Mouse (Mus musculus) limb, embryonic 10.5 days (tissue): ENCODE measurements around the gene Hoxc5. TPM values are rescaled to one million over a fixed set of nuclear protein-coding genes. Genes with fewer than 3 reads are reported as not detected.

ENCODE experiments used
- DNase-seq: peaks from one replicate; pipeline ENCODE4 v3.0.0-alpha.2; 2017; ENCODE audit warnings: low spot score
- H3K27ac ChIP-seq: fragments of 300-500 bp; sonication (generic); 2 replicates; pipeline ENCODE4 v1.5.1; 2016; ENCODE audit warnings: mild to moderate bottlenecking
- H3K27me3 ChIP-seq: fragments of 300-500 bp; sonication (generic); 2 replicates; pipeline ENCODE4 v1.6.1; 2016; ENCODE audit warnings: low read depth, mild to moderate bottlenecking; ENCODE audit not compliant: poor library complexity, severe bottlenecking
- H3K36me3 ChIP-seq: fragments of 300-500 bp; sonication (generic); 2 replicates; pipeline ENCODE4 v1.6.1; 2016; ENCODE audit warnings: mild to moderate bottlenecking, moderate library complexity
- H3K4me1 ChIP-seq: fragments of 300-500 bp; sonication (generic); 2 replicates; pipeline ENCODE4 v1.6.1; 2016
- H3K4me3 ChIP-seq: fragments of 300-500 bp; sonication (generic); 2 replicates; pipeline ENCODE4 v1.5.1; 2016; ENCODE audit warnings: mild to moderate bottlenecking, moderate library complexity
- H3K9me3 ChIP-seq: fragments of 300-500 bp; sonication (generic); replicated peaks from 2 replicates; pipeline ENCODE4 v1.6.1; 2016; ENCODE audit warnings: mild to moderate bottlenecking
- WGBS: fragments of 180-500 bp; shearing (Covaris S2); methylation state at CpG from one replicate; pipeline ENCODE4 v1.1.7; 2016; 5-methylcytosine and 5-hydroxymethylcytosine counted together
- polyA plus RNA-seq: library from polyadenylated mRNA; unstranded; fragments of >200 nt; fragmentation: Nextera tagmentation; extraction: Ambion mirVana; gene quantifications from 2 replicates; pipeline ENCODE4 v1.2.1, GENCODE M21; 2016

Gene Hoxc5
- polyA plus RNA-seq, 1 experiment from 2014 or later: 12.7 TPM

- Histone ChIP-seq H3K9me3 (no peaks in the 10 kb centered on the region), H3K4me3 (peak within 1 kb of the TSS; percentile 54), H3K27me3 (peaks cover 99% of the 10 kb centered on the region), H3K4me1 (peaks cover 73% of the 10 kb centered on the region), H3K36me3 (no peaks in the 10 kb centered on the region), H3K27ac (peak within 1 kb of the TSS; percentile 83)
- peak; percentile 76 for DNase-seq
- under 1% methylated on average over 61 of the region's 69 CpGs for WGBS
Observed at GRCm38 (mm10) chr15:102990461-102991397, 23.5 kb downstream of the Hoxc5 start, which contains the start of gene Hoxc8. Gene Hoxc8 (plus strand): TSS chr15:102990607.

DNA sequence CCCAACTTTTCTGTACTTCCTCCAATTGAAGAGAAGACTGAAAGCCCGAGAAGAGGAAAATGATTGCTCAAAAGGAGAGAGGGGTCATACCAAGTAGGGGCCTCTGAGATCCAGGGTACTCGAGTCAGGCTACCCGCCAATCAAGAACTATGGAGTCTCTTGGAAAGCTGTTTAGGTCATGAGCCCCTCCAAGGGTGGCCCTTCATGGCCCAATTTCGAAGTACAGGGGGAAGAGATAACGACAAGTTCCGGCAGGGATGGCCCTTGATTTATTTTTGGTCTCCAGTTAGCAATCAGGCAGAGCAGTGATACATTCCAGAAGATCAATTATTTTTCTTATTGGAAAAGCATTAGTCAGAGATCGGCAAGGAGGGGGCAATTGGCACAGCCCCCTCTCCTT is 24.5 kb downstream of the Hoxc5 start:
- Histone ChIP-seq H3K9me3 (no peaks in the 10 kb centered on the region), H3K36me3 (no peaks in the 10 kb centered on the region), H3K4me3 (peak overlapping the region; percentile 54; the same call in 1 of the 2 replicates), H3K27me3 (peaks cover 99% of the 10 kb centered on the region), H3K4me1 (peaks cover 73% of the 10 kb centered on the region), H3K27ac (no peak overlapping the region)
- WGBS: under 1% methylated on average over 7 of the region's 7 CpGs
- DNase-seq: no peak

DNA sequence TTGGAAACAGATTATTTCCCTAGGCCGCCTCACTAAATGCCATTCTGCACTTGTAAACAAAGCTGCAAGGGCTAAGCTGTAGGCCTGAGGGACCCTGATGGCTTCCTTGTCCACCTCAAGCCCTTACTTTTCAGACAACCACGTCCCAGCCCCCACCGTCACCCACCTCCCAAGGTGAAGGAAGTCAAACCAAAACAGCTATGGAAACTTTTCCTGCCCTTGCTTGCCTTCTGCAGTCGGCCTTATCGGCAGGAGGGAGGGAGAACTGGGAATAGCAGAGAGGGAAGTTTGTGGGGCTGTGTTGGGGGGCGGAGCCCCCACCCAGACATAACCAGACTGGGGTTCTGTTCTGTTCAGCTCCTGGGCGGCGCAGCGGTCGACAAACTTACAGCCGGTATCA is 25.0 kb downstream of the Hoxc5 start:
- Histone ChIP-seq H3K27ac (no peak overlapping the region), H3K27me3 (peaks cover 99% of the 10 kb centered on the region), H3K36me3 (no peaks in the 10 kb centered on the region), H3K4me1 (peaks cover 73% of the 10 kb centered on the region), H3K9me3 (no peaks in the 10 kb centered on the region), H3K4me3 (peak overlapping the region; percentile 20; the same call in 1 of the 2 replicates)
- WGBS: under 1% methylated on average over 11 of the region's 11 CpGs
- DNase-seq: no peak

DNA sequence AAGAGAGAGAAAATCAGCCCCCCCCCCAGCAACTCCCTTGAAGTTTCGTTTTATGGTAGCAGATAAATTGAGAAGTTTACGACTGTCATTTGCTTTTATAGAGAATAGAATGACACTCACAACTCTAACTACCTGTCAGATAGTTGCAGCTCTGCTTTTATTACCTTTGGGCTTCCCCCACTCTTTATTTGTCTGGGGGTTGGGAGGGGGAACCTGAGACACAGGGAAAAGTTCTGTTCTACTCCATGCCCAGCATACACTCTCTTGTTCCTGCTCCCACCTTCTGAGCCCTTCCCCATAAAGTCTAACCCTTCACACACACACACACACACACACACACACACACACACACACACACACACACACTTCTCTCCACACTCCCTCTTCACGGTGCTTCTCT is 25.6 kb downstream of the Hoxc5 start:
- DNase-seq: no peak
- H3K4me1 ChIP-seq: peaks cover 73% of the 10 kb centered on the region
- H3K9me3 ChIP-seq: no peaks in the 10 kb centered on the region
- peaks cover 99% of the 10 kb centered on the region for H3K27me3 ChIP-seq
- WGBS: 2% methylated on average over 3 of the region's 3 CpGs
- H3K4me3 ChIP-seq: no peak overlapping the region
- H3K36me3 ChIP-seq: no peaks in the 10 kb centered on the region
- no peak overlapping the region for H3K27ac ChIP-seq

- no peak for DNase-seq
- peaks cover 86% of the 10 kb centered on the region for H3K4me1 ChIP-seq
- 0 out of 2 replicates have a peak overlapping the region, but pooled peaks have one; percentile 11 for H3K27ac ChIP-seq
- peak overlapping the region; percentile 24 for H3K4me3 ChIP-seq
- H3K36me3 ChIP-seq: no peaks in the 10 kb centered on the region
- no peaks in the 10 kb centered on the region for H3K9me3 ChIP-seq
- peaks cover 98% of the 10 kb centered on the region for H3K27me3 ChIP-seq
- 1% methylated on average over 9 of the region's 9 CpGs for WGBS
Observed at GRCm38 (mm10) chr15:102996548-102996947, 29.3 kb downstream of the Hoxc5 start.

DNA sequence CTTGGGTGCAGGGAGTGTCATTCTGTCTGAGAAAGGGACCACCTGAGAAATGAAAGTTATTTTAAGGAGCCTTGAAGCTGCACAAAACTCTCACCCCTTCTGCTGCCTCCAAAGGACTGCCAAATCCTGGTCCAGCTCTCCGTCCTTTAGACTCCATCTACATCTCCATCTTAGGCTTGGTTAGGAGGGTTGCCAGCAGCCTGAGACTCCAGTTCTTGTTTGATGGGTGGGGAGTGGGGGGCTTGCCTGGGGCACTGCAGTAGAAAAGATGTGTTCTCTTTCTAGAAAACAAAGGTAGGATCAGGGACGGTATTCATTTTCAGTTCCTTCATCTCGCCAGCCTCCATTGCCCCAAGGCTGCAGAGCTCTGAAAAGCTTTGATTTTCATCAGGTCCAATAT is 30.2 kb downstream of the Hoxc5 start:
- Histone ChIP-seq H3K4me1 (peaks cover 86% of the 10 kb centered on the region), H3K36me3 (no peaks in the 10 kb centered on the region), H3K27me3 (peaks cover 98% of the 10 kb centered on the region), H3K27ac (peak overlapping the region; percentile 94), H3K4me3 (peak overlapping the region; percentile 56), H3K9me3 (no peaks in the 10 kb centered on the region)
- 2% methylated on average over 3 of the region's 3 CpGs for WGBS
- DNase-seq: no peak

GRCm38 (mm10) chr15:102997939-102998355 is 30.7 kb downstream of the Hoxc5 start, which contains the start of gene Hoxc6:
Gene Hoxc6 (plus strand): TSS chr15:102998257.
- H3K4me3 ChIP-seq: peak within 1 kb of the TSS; percentile 56
- DNase-seq: peak; percentile 76
- peak within 1 kb of the TSS; percentile 94 for H3K27ac ChIP-seq
- H3K4me1 ChIP-seq: peaks cover 86% of the 10 kb centered on the region
- peaks cover 98% of the 10 kb centered on the region for H3K27me3 ChIP-seq
- H3K9me3 ChIP-seq: no peaks in the 10 kb centered on the region
- under 1% methylated on average over 19 of the region's 19 CpGs for WGBS
- no peaks in the 10 kb centered on the region for H3K36me3 ChIP-seq

DNA sequence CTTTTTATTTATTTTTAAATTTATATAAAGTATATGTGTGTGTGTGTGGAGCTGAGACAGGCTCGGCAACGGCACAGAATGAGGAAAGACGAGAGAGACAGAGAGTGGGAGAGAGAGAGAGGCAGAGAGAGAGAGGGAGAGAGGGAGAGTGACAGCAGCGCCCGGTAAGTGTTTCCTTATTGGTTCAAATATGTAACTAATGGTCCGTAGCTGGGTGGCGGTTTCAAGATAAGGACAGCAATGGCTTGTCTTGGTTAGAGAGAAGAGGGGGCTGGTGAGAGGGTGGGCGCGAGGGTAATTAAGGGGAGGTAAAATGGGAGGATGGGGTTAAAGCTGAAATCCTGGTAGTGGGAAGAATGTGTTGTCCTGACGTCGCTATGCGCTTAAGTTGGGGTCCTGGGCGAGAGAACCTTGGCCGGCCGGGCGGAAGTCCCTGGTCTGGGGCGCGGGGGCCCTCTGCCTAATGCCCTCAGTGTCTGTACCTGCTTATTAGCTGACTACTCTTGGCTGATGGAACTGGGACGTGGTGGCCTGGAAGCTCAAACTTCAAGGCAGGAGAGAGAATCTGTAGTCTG is 31.5 kb downstream of the Hoxc5 start:
- Histone ChIP-seq H3K27me3 (peaks cover 99% of the 10 kb centered on the region), H3K9me3 (no peaks in the 10 kb centered on the region), H3K27ac (peak overlapping the region; percentile 94), H3K36me3 (no peaks in the 10 kb centered on the region), H3K4me1 (peaks cover 89% of the 10 kb centered on the region), H3K4me3 (peak overlapping the region; percentile 56)
- DNase-seq: no peak
- 1% methylated on average over 19 of the region's 19 CpGs for WGBS

DNA sequence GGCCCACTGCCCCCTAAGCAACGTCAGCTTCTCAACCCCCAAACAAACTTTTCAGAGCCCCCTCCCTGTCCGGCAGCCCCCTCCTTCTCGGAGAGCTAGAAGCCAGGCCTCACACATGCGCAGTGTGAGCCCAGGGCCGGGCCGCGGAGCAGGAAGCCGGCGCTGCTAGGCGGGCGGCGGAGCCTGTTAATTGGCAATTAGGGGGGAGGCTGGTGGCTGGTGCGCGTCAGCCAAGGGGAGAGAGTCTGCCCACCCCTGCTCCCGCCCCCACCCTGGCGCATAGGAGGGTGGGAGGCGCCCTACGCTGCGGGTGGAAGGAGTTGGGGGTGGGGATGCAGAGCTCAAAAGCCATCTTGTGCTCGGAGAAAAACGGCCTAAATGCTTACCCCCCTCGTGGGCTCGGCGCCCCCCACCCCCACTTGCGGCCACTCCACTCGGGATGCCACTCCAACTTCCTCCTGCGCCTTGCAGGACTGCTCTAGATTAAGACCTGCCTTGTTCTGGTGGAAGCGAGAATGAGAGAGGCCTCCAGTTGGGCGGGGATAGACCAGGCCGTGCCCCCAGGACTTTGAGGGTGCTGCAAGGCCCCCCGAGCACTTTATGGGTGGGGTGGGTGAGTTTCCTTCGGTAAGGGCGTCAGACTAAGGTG is 32.1 kb downstream of the Hoxc5 start:
- peaks cover 99% of the 10 kb centered on the region for H3K27me3 ChIP-seq

GRCm38 (mm10) chr15:102999955-103000354 is 32.7 kb downstream of the Hoxc5 start:
- H3K9me3 ChIP-seq: no peaks in the 10 kb centered on the region
- peaks cover 99% of the 10 kb centered on the region for H3K27me3 ChIP-seq
- no peaks in the 10 kb centered on the region for H3K36me3 ChIP-seq
- H3K27ac ChIP-seq: peak overlapping the region; percentile 94
- peaks cover 99% of the 10 kb centered on the region for H3K4me1 ChIP-seq
- WGBS: under 1% methylated on average over 11 of the region's 11 CpGs
- peak overlapping the region; percentile 56 for H3K4me3 ChIP-seq
- peak; percentile 79 for DNase-seq

More for the DNA sequence above, 32.1 kb downstream of the Hoxc5 start:
- H3K4me3 ChIP-seq: peak overlapping the region; percentile 56
- peak; percentile 91 for DNase-seq
- H3K4me1 ChIP-seq: peaks cover 95% of the 10 kb centered on the region
- WGBS: under 1% methylated on average over 33 of the region's 33 CpGs
- H3K36me3 ChIP-seq: no peaks in the 10 kb centered on the region
- H3K9me3 ChIP-seq: no peaks in the 10 kb centered on the region
- H3K27ac ChIP-seq: peak overlapping the region; percentile 94

DNA sequence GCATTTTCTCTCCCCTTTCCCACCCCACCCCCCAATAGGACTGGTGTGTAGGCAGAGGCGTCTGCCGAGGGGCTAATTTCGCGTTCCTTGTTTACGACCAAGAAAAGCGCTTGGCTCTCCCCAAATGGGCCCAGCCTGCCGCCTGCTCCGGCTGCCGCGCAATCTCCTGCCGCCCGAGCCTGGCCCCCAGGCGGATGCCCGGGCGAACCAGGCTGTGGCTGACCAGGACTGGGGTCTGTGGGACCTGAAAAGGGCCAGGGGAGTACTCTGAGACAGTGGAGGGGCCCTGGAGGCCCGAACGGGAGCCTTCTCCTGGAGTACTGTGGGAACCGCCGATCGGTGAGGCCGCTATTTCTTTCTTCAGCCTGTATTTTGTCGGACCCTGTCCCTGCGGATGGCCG is 33.3 kb downstream of the Hoxc5 start:
- Histone ChIP-seq H3K4me1 (peaks cover 99% of the 10 kb centered on the region), H3K9me3 (no peaks in the 10 kb centered on the region), H3K27ac (peak overlapping the region; percentile 94), H3K36me3 (no peaks in the 10 kb centered on the region), H3K27me3 (peaks cover 99% of the 10 kb centered on the region), H3K4me3 (peak overlapping the region; percentile 56)
- DNase-seq: peak; percentile 77
- under 1% methylated on average over 24 of the region's 24 CpGs for WGBS

DNA sequence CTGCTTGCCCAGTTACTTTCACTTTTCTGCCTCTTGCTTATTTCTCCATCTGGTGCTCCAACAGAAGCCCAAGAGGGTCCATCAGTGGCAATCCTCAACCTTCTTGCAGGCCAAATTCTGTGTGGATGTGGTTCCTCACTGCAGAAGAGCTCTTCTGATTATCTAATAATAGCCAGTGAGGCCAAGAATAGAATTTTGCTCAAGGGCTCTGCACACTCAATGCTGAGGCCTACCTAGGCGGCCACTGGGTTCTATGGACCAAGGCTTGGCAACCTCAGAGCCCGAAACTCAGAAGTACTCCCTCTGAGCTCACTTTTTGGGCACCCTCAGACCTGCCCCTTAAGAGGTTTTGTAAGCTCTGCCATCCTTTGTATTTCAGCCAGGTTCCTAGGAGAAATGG is 34.1 kb downstream of the Hoxc5 start:
- peaks cover 99% of the 10 kb centered on the region for H3K4me1 ChIP-seq
- WGBS: 40% methylated on average over 2 of the region's 2 CpGs
- DNase-seq: no peak

More for the DNA sequence above, 34.1 kb downstream of the Hoxc5 start:
- H3K27ac ChIP-seq: peak overlapping the region; percentile 94
- peaks cover 99% of the 10 kb centered on the region for H3K27me3 ChIP-seq
- no peaks in the 10 kb centered on the region for H3K9me3 ChIP-seq
- H3K36me3 ChIP-seq: no peaks in the 10 kb centered on the region
- H3K4me3 ChIP-seq: peak overlapping the region; percentile 56
